Mouse (Mus musculus) common myeloid progenitor, adult 5-6 weeks (primary cell): ENCODE results near the gene Oprd1. TPM values are rescaled to one million over a fixed set of nuclear protein-coding genes. Genes with fewer than 3 reads are reported as not detected.

Experiments
- ATAC-seq: replicated peaks from 2 replicates; pipeline ENCODE4 v1.8.0; 2016; ENCODE audit warnings: low read depth, mild to moderate bottlenecking, moderate TSS enrichment, inconsistent platforms; ENCODE audit not compliant: poor library complexity, severe bottlenecking
- total RNA-seq: library from RNA; stranded (forward); fragments of 200-1000, 187-1606 nt; gene quantifications from 2 replicates; pipeline ENCODE4 v1.2.3, GENCODE M21; 2017

Oprd1 gene
- total RNA-seq, 1 experiment from 2014 or later: not detected

DNA sequence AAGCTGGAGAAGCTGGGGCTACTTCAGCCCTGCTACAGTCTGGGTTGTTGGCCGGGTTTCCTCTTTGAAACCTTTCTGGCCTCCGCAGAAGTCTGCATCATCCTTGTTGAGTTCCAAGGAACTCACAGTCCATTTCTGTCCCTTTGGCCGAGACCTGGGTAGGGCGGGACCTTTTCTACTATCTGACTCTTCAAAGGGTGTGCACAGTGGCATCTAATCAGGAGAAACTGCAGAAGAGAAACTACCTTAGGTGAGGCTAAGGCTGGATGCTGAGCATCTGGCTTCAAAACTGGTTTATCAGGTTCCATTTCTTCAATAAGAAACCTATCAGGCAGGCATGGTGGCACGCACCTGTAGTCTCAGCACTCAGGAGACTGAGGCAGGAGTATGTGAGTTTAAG is 79.7 kb downstream of the Oprd1 start:
- no peak for ATAC-seq

DNA sequence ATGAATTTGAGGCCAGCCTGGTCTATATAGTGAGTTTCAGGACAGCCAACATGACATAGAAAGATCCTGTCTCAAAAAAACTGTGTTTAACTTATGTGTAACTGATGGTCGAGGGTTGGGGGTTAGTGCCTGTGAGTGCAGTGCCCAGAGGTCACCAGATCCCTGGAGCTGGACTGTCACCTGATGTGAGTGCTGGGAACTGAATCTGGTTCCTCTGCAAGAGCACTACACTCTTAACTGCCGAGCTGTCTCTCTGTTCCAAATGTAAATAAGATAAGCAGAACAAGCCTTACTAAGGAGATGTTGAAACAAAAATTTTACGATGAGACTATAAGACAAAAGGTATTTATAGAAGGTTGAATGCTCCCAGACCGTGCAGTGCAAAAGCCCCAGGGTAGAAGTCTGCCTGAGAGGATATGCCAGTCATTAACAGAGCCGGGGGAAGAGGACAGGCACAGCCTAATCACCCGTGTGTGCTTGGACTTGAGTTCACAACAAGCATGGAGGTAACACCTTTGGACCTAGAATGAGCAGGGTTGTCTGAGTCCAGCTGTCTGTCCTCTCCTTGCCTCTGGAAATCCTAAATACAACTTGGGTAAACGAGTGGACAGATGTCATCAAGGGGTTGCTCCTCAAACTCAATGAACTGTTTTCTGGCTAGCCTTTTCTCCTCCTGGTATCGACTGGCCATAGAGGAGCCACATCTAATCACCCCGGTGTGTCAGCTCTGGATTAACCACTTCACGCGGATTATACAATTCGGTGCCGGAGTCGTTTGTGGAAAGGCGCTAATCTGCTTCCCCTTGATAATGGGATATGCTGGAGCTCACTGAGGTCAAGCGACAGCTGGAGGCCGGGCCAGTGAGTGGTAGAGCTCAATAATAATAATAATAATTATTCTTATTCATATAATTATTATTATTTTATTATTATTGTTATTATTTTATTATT is 81.1 kb downstream of the Oprd1 start:
- no peak for ATAC-seq

GRCm38 (mm10) chr4:132062289-132062688 is 82.0 kb downstream of the Oprd1 start:
- no peak for ATAC-seq

Other genes starting within 250 kb of the Oprd1 start
- not detected in 2 replicates for gene Tmem200b, start 222.7 kb downstream of the Oprd1 start, total RNA-seq
- 0.14 and 1.0 TPM in 2 replicates for gene Gm10300, start 69.8 kb downstream of the Oprd1 start, total RNA-seq
- gene Epb41, start 69.2 kb downstream of the Oprd1 start, total RNA-seq: 89.1 and 138 TPM in 2 replicates
- 61.5 and 70.9 TPM in 2 replicates for gene Ythdf2, start 67.8 kb upstream of the Oprd1 start, total RNA-seq
- 23.2 and 26.9 TPM in 2 replicates for gene Gmeb1, start 117.1 kb upstream of the Oprd1 start, total RNA-seq
- 30.2 and 45.8 TPM in 2 replicates for gene Taf12, start 129.9 kb upstream of the Oprd1 start, total RNA-seq
- gene Rab42, start 158.9 kb upstream of the Oprd1 start, total RNA-seq: not detected in 2 replicates
- gene Trnau1ap, start 185.1 kb upstream of the Oprd1 start, total RNA-seq: 23.9 and 43.7 TPM in 2 replicates
- gene Rcc1, start 209.1 kb upstream of the Oprd1 start, total RNA-seq: 46.6 and 48.1 TPM in 2 replicates